Mouse (Mus musculus): ENCODE data around the gene Maz. TPM values are rescaled to one million over a fixed set of nuclear protein-coding genes. Genes with fewer than 3 reads are reported as not detected.
A peak's percentile ranks its signal among the peaks of the same experiment; 100 is the strongest.

Maz gene
- polyA plus RNA-seq, 1 experiment from 2014 or later: 65.8 TPM

DNA sequence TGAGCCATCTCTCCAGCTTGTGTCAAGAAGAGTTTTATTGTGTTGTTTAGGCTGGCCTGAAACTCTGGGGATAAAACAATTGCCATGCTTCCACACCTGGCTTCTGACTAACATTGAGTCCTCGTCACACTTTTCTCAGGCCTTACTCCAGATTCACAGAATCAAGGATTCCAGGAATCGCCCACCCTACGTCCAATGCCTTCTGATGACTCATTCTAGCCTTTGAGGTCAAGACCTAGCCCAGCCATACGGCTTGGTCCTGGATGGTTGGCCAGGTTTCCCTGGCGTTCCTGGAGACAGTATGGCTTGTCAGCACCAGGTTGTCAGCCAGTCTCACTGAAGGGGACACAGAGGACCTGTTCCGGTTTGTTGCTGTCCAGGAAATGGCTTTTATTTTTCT lies 14.5 kb downstream of the Maz start:
- Histone ChIP-seq H3K36me3 (ENCODE audit: poor library complexity, severe bottlenecking) (peaks cover 36% of the 10 kb centered on the region), H3K27me3 (no peaks in the 10 kb centered on the region), H3K9ac (no peak overlapping the region), H3K27ac (no peak overlapping the region), H3K4me2 (no peak overlapping the region), H3K4me1 (peaks cover 35% of the 10 kb centered on the region), H3K9me3 (replicated peaks) (no peaks in the 10 kb centered on the region), H3K4me3 (no peak overlapping the region)
- WGBS: 87% methylated on average over 6 of the region's 6 CpGs
- ATAC-seq: no peak

DNA sequence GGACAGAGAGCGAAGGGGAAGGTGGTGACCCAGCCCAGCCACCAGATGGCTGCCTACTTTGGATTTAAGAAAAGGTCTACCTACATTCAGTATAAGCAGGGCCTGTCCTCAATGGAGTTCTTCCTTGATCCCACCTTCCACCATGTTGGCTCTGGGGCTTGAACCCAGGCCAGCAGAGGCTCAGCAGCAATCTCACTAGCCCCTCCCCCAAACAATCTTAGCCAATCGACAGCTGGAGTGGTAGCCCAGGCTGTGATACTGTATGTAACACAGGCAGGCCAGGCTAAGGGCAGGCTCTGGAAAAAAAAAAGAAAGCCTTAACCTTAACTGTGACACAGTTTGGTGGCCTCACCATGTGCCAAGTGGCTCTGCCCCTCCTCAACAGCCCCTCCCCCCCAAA lies 15.1 kb downstream of the Maz start:
- Histone ChIP-seq H3K36me3 (ENCODE audit: poor library complexity, severe bottlenecking) (peaks cover 36% of the 10 kb centered on the region), H3K4me3 (no peak overlapping the region), H3K27ac (no peak overlapping the region), H3K4me1 (peaks cover 34% of the 10 kb centered on the region), H3K27me3 (no peaks in the 10 kb centered on the region), H3K9me3 (replicated peaks) (no peaks in the 10 kb centered on the region), H3K9ac (no peak overlapping the region), H3K4me2 (no peak overlapping the region)
- 67% methylated on average over 2 of the region's 2 CpGs for WGBS
- no peak for ATAC-seq

DNA sequence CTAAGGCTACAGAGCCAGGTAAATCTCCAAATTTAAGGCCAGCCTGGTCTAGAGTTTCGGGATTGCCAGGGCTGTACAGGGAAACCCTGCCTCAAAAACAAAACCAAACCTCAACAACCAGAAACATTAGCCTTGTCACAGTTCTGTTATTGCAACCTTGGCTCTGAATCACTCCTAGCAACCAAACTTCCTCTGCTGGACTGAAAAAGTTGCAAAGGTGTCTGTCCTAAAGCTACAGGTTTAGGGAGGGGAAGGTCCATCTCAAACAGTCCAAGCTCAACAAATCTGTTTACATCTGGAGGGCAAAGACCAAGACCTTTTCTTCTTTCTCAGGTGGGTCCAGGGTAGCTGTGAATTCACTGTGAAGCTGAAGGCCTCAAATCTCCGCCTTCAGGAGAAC lies 15.8 kb downstream of the Maz start:
- H3K36me3 ChIP-seq (ENCODE audit: poor library complexity, severe bottlenecking): peaks cover 36% of the 10 kb centered on the region
- H3K9ac ChIP-seq: no peak overlapping the region
- H3K27ac ChIP-seq: no peak overlapping the region
- H3K4me2 ChIP-seq: no peak overlapping the region
- WGBS: 97% methylated on average over 2 of the region's 2 CpGs
- H3K4me3 ChIP-seq: no peak overlapping the region
- H3K9me3 ChIP-seq (replicated peaks): no peaks in the 10 kb centered on the region
- no peak for ATAC-seq
- peaks cover 31% of the 10 kb centered on the region for H3K4me1 ChIP-seq
- H3K27me3 ChIP-seq: no peaks in the 10 kb centered on the region

DNA sequence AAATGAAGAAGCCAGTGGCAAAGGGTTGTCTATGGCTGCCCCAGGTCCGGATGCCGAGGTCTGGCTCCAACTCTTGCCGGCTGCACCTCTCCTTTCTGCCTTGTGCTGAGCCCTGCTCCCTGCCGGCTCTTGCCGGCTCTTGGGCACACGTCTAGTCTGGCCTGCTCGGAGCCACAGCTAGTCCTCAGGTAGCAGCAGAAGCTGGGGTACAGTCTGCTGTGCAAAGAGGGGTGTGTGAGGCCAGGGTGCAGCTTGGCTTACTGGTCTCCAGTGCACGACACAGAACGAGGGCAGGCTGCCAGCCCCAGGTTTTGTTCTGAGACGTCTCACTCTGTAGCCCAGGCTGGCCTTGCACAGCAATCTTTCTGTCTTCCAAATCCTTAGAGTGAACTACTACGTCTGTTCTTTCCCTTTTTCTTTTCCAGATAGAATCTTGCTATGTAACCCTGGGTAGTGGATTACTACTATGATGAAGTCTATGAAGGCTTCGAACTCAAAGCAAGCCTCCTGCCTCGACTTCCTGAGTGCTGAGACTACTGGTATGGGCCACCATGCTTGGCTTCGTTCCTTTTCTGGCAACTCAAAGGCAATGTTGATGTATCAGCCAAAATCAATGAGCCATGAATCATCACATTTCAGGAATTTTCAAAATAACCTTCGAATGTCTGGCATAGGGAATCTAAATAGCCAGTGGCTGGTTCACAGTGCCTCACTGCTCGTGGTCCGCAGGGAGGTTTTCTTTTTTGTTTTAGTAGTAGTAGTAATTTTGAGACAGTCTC lies 17.3 kb downstream of the Maz start:
- ATAC-seq: 0 out of 2 replicates have a peak, but pooled peaks have one; percentile 5
- Histone ChIP-seq H3K9me3 (replicated peaks) (no peaks in the 10 kb centered on the region), H3K4me3 (no peak overlapping the region), H3K36me3 (ENCODE audit: poor library complexity, severe bottlenecking) (peaks cover 24% of the 10 kb centered on the region), H3K4me1 (peaks cover 15% of the 10 kb centered on the region), H3K9ac (0 out of 2 replicates have a peak overlapping the region, but pooled peaks have one; percentile 26), H3K27ac (peak overlapping the region; percentile 76), H3K27me3 (no peaks in the 10 kb centered on the region), H3K4me2 (no peak overlapping the region)
- 86% methylated on average over 17 of the region's 17 CpGs for WGBS

DNA sequence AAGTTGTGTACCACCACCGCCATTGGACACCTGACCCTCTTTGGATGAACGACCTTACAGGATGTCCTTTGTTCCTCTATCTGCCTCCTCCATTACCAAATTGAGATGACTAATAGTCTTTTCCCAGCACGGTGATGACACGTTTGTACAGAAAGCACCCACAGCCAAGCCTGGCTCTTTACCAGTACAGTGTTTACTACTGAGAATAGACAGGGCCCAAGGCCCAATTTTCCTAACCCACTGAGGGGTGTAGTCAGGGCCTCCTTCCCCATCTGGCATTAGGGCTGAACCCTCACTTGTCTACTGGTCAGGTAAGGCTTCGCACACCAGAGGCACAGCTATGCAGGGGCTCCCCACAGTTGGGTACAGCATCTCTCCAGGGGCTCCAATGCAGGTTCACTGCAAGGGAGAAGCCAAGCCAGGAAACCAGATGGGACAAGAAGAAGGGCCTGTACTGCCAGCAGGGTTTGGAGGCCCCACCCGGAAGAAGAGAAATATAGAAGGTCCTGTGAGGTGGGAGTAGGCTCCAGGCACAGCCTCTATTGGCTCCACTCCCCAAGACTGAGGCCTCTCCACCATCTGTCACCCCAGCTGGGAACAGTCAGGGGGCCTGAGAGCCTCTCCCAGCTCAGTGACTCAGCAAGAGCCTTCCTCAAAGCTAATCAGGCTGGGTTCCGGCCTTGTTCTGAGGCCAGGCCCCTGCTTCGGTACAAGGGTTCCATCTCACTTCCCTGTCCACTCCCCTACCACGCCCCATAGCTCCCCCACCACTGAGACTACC lies 18.4 kb downstream of the Maz start:
- Histone ChIP-seq H3K9me3 (replicated peaks) (no peaks in the 10 kb centered on the region), H3K36me3 (ENCODE audit: poor library complexity, severe bottlenecking) (peaks cover 13% of the 10 kb centered on the region), H3K27ac (peak overlapping the region; percentile 76), H3K27me3 (no peaks in the 10 kb centered on the region), H3K4me3 (no peak overlapping the region), H3K4me1 (peaks cover 8% of the 10 kb centered on the region; the same call in 1 of the 2 replicates), H3K4me2 (no peak overlapping the region), H3K9ac (no peak overlapping the region; the same call in 1 of the 2 replicates)
- WGBS: 72% methylated on average over 9 of the region's 9 CpGs
- peak; percentile 89 for ATAC-seq

DNA sequence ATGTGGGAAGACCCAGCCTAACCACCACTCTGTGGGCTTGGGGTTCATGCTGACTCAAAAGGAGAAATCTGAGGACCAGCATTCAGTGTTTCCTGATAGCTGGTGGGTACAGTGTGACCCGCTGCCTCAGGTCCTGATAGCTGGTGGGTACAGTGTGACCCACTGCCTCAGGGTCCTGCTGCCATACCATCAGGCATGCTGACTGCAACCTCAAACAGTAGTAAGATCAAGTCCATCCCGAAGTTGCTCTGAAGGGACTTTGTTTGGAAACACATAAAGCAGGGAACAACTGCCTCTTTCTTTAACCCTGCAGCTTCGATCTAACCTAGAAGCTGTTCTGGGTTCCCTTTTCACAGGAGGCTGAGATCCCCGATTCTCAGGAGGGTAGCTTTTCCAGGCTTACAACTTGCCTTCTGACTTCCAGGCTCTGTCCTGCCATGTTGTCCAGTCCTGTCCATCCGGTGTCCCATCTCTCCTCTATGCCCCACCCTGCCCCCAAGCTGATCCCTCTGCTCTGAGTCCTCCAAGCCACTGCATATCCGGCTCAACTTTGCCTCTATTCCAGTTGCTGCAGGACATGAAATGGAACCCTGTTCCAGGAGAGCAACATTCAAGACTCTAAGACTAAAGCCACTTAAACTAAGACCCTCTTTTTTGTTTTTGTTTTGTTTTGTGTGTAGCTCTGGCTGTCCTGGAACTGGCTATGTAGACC lies 19.4 kb downstream of the Maz start:
- peaks cover 3% of the 10 kb centered on the region; the same call in 1 of the 2 replicates for H3K36me3 ChIP-seq (ENCODE audit: poor library complexity, severe bottlenecking)
- ATAC-seq: no peak
- 89% methylated on average over 6 of the region's 6 CpGs for WGBS
- H3K9ac ChIP-seq: no peak overlapping the region
- H3K9me3 ChIP-seq (replicated peaks): no peaks in the 10 kb centered on the region
- peak overlapping the region; percentile 76 for H3K27ac ChIP-seq
- H3K4me2 ChIP-seq: no peak overlapping the region
- H3K4me1 ChIP-seq: peaks cover 8% of the 10 kb centered on the region; the same call in 1 of the 2 replicates
- H3K4me3 ChIP-seq: no peak overlapping the region
- no peaks in the 10 kb centered on the region for H3K27me3 ChIP-seq

DNA sequence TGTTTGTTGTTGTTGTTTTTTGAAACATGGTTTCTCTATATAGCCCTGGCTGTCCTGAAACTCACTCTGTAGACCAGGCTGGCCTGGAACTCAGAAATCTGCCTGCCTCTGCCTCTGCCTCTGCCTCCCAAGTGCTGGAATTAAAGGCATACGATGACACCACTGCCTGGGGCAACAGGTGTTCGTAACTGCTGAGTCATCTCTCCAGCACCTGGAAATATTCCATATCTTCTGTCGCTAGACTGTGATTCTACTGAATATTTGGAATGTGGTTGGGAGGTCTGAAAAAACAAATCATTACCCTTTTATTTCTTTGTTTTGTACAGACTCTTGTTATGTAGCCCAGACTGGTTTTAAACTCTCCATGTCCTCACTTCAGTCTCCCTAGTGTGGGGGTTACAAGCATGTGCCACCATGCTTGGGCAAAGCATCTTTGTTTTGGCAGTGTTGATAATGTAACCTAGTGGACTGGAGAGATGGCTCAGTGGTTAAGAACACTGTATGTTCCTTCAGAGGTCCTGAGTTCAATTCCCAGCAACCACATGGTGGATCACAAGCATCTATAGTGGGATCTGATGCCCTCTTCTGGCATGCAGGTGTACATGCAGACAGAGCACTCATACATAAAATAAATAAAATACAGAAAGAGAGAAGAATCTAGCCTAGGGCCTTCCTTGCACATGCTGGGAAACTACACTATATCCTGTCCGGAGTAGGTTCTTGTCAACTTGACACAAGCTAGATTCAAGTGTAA lies 22.5 kb downstream of the Maz start:
- WGBS: 91% methylated on average over 4 of the region's 4 CpGs
- H3K4me1 ChIP-seq: peaks cover 8% of the 10 kb centered on the region; the same call in 1 of the 2 replicates
- no peak for ATAC-seq
- no peaks in the 10 kb centered on the region for H3K36me3 ChIP-seq (ENCODE audit: poor library complexity, severe bottlenecking)
- H3K4me2 ChIP-seq: no peak overlapping the region
- no peak overlapping the region for H3K4me3 ChIP-seq
- no peaks in the 10 kb centered on the region for H3K9me3 ChIP-seq (replicated peaks)
- H3K9ac ChIP-seq: no peak overlapping the region
- no peaks in the 10 kb centered on the region for H3K27me3 ChIP-seq
- no peak overlapping the region for H3K27ac ChIP-seq

DNA sequence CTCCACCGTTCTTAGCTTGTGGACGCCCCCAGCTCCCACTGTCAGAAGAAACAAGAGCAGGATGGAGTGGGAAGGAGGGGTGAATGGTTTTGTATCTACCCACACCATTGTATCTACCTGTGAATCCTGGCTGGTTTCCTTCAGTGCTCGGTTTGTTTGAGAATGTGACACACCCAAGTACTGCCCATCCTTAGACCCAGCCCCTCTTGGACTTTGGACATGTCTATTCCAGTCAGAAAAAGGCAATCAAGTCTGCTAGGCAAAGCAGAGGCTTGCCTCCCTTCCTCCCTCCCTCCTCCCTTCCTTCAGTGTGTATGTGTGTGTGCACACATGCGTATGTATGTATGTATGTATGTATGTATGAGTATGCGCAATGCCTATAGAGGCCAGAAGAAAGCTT lies 23.2 kb downstream of the Maz start:
- H3K36me3 ChIP-seq (ENCODE audit: poor library complexity, severe bottlenecking): no peaks in the 10 kb centered on the region
- H3K4me3 ChIP-seq: no peak overlapping the region
- H3K27ac ChIP-seq: no peak overlapping the region
- no peak overlapping the region for H3K4me2 ChIP-seq
- H3K9me3 ChIP-seq (replicated peaks): no peaks in the 10 kb centered on the region
- H3K27me3 ChIP-seq: no peaks in the 10 kb centered on the region
- H3K4me1 ChIP-seq: peaks cover 2% of the 10 kb centered on the region; the same call in 1 of the 2 replicates
- H3K9ac ChIP-seq: no peak overlapping the region
- 87% methylated on average over 5 of the region's 5 CpGs for WGBS
- ATAC-seq: no peak

DNA sequence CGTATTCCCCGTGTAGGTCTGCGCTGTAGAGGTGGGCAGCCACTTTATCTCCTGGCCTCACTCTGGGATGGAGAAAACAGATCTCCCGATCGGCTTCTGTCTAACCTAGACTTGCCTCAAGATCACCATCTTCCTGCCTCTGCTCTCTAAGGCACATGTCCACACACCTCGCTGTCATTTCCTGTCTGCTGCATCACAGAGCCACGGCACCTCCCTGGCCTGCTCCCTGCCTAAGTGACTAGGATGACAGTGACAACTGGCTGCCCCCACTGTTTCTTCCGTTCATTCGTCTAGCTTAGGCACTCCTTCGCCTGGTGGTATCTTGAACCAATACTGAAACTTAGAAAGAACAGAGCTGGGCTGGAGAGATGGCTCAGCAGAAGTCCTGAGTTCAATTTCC lies 27.3 kb downstream of the Maz start:
- no peak overlapping the region for H3K4me2 ChIP-seq
- H3K9ac ChIP-seq: no peak overlapping the region
- H3K27ac ChIP-seq: no peak overlapping the region
- no peaks in the 10 kb centered on the region for H3K4me1 ChIP-seq
- no peak for ATAC-seq
- WGBS: 86% methylated on average over 10 of the region's 10 CpGs
- H3K36me3 ChIP-seq (ENCODE audit: poor library complexity, severe bottlenecking): no peaks in the 10 kb centered on the region
- H3K27me3 ChIP-seq: no peaks in the 10 kb centered on the region
- H3K4me3 ChIP-seq: no peak overlapping the region
- H3K9me3 ChIP-seq (replicated peaks): 0 out of 2 replicates have a peak, but pooled peaks cover 3% of the 10 kb centered on the region

DNA sequence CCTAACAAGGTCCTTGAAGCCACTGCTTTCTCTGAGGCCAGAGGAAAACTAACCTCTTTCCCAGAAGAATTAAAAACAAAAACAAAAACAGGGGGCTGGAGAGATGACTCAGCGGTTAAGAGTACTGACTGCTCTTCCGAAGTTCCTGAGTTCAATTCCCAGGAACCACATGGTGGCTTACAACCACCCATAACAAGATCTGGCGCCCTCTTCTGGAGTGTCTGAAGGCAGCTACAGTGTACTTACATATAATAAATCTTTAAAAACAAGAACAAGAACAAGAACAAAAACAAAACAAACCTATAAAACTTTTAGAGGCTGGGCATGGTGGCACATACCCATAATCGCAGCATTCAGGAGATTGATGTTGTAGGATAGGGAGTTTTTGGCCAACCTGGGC lies 30.4 kb downstream of the Maz start:
- H3K4me2 ChIP-seq: no peak overlapping the region
- H3K9me3 ChIP-seq (replicated peaks): 0 out of 2 replicates have a peak, but pooled peaks cover 3% of the 10 kb centered on the region
- no peak overlapping the region for H3K27ac ChIP-seq
- no peaks in the 10 kb centered on the region for H3K36me3 ChIP-seq (ENCODE audit: poor library complexity, severe bottlenecking)
- H3K4me3 ChIP-seq: no peak overlapping the region
- H3K4me1 ChIP-seq: no peaks in the 10 kb centered on the region
- 84% methylated on average over 4 of the region's 4 CpGs for whole genome bisulfite sequencing
- H3K9ac ChIP-seq: no peak overlapping the region
- ATAC-seq: no peak
- H3K27me3 ChIP-seq: no peaks in the 10 kb centered on the region

DNA sequence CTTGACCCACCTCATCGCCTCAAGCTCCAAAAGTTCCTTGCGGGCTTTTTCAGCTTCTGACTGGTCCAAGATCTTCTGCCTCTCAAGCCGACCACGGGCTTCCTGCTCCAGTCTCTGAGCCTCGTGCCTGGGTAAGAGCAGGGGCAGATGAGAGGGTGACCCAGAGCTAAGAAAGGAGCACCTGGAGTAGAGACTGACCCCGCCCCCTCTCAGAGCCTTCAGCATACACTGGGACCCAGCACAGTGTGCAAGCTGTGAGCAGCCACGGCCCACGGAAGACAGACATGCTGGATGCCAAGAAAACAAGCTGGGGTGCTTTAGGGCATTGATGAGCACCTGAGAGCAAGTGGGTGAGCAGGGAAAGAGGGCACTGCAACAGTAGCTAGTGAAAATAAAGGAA lies 38.0 kb downstream of the Maz start:
- Histone ChIP-seq H3K4me2 (no peak overlapping the region), H3K9me3 (replicated peaks) (no peaks in the 10 kb centered on the region), H3K4me1 (no peaks in the 10 kb centered on the region), H3K27ac (no peak overlapping the region), H3K4me3 (no peak overlapping the region), H3K36me3 (ENCODE audit: poor library complexity, severe bottlenecking) (no peaks in the 10 kb centered on the region), H3K27me3 (no peaks in the 10 kb centered on the region), H3K9ac (no peak overlapping the region)
- 70% methylated on average over 8 of the region's 8 CpGs for WGBS
- no peak for ATAC-seq
